Mouse (Mus musculus) embryonic facial prominence, embryonic 10.5 days (tissue): ENCODE data around the gene Maneal. TPM values are rescaled to one million over a fixed set of nuclear protein-coding genes. Genes with fewer than 3 reads are reported as not detected.

ENCODE experiments used
- polyA plus RNA-seq: library from polyadenylated mRNA; unstranded; fragments of >200 nt; fragmentation: Nextera tagmentation; extraction: Ambion mirVana; gene quantifications from 2 replicates; pipeline ENCODE4 v1.2.1, GENCODE M21; 2016

The Maneal gene
- polyA plus RNA-seq, 1 experiment from 2014 or later = 1.0 TPM

Other genes with a start within 250 kb of the Maneal start
- 1.7 and 2.5 TPM in 2 replicates for gene Pou3f1, start 205.4 kb downstream of the Maneal start, polyA plus RNA-seq
- gene Utp11, start 168.6 kb downstream of the Maneal start, polyA plus RNA-seq = 70.8 and 78.6 TPM in 2 replicates
- gene Fhl3, start 161.5 kb downstream of the Maneal start, polyA plus RNA-seq = 10.8 and 15.5 TPM in 2 replicates
- 265 and 267 TPM in 2 replicates for gene Sf3a3, start 147.4 kb downstream of the Maneal start, polyA plus RNA-seq
- 25.0 and 25.2 TPM in 2 replicates for gene Inpp5b, start 120.3 kb downstream of the Maneal start, polyA plus RNA-seq
- gene Mtf1, start 60.1 kb downstream of the Maneal start, polyA plus RNA-seq = 15.9 and 17.9 TPM in 2 replicates
- gene Yrdc, start 11.5 kb downstream of the Maneal start, polyA plus RNA-seq = 40.4 and 41.1 TPM in 2 replicates
- 38.9 and 40.3 TPM in 2 replicates for gene 1110065P20Rik, start 11.0 kb downstream of the Maneal start, polyA plus RNA-seq
- 1.1 and 1.6 TPM in 2 replicates for gene Epha10, start 18.7 kb upstream of the Maneal start, polyA plus RNA-seq
- 17.6 and 18.0 TPM in 2 replicates for gene 9930104L06Rik, start 74.9 kb upstream of the Maneal start, polyA plus RNA-seq
- gene Cdca8, start 77.1 kb upstream of the Maneal start, polyA plus RNA-seq = 230 and 239 TPM in 2 replicates
- gene Rspo1, start 124.3 kb upstream of the Maneal start, polyA plus RNA-seq = 8.2 TPM in 2 replicates
- 93.7 and 101 TPM in 2 replicates for gene Gnl2, start 154.4 kb upstream of the Maneal start, polyA plus RNA-seq
- gene Dnali1, start 203.5 kb upstream of the Maneal start, polyA plus RNA-seq = 0.20 and 0.22 TPM in 2 replicates
- gene Snip1, start 204.5 kb upstream of the Maneal start, polyA plus RNA-seq = 34.9 and 35.1 TPM in 2 replicates
- 80.7 and 84.3 TPM in 2 replicates for gene Meaf6, start 223.0 kb upstream of the Maneal start, polyA plus RNA-seq